Mouse (Mus musculus) cerebellum, adult 2 months (tissue): ENCODE measurements around the gene Tdp1. TPM values are rescaled to one million over a fixed set of nuclear protein-coding genes. Genes with fewer than 3 reads are reported as not detected.
"Not testable (repeated sequence)": the region's sequence is repeated elsewhere in the genome, so short reads cannot be mapped to it uniquely, and the experiment has no call there.

Experiments used
- DNase-seq, 2 experiments: peaks; one replicate each; pipeline ENCODE4 v3.0.0; 2021
- H3K27ac ChIP-seq: fragments of 200-500 bp; 2 replicates; pipeline ENCODE4 v1.5.1; 2012; ENCODE audit warnings: low read length, control low read depth, inconsistent platforms; ENCODE audit not compliant: insufficient read depth
- H3K27me3 ChIP-seq: fragments of 200-500 bp; 2 replicates; pipeline ENCODE4 v1.6.1; 2012; ENCODE audit warnings: inconsistent platforms, mild to moderate bottlenecking, low read length, moderate library complexity; ENCODE audit not compliant: control insufficient read depth, insufficient read depth
- H3K4me1 ChIP-seq: fragments of 200-500 bp; 2 replicates; pipeline ENCODE4 v1.6.1; 2011; ENCODE audit warnings: low read length; ENCODE audit not compliant: control insufficient read depth, insufficient read depth
- H3K4me3 ChIP-seq: fragments of 200-500 bp; replicated peaks from 2 replicates; pipeline ENCODE3; 2011; ENCODE audit warnings: mild to moderate bottlenecking, low read depth, low read length, control low read depth; ENCODE audit not compliant: insufficient read depth
- CTCF ChIP-seq: fragments of 200-500 bp; IDR thresholded peaks from 2 replicates; pipeline ENCODE4 v1.5.1; 2011; ENCODE audit warnings: low read depth, mild to moderate bottlenecking, control low read depth, low read length, moderate library complexity, borderline replicate concordance; ENCODE audit not compliant: insufficient read depth
- POLR2A ChIP-seq: fragments of 200-500 bp; IDR thresholded peaks from 2 replicates; pipeline ENCODE4 v1.6.1; 2011; ENCODE audit warnings: low read length, control low read depth, borderline replicate concordance; ENCODE audit not compliant: insufficient read depth
- WGBS: fragments of 180-500 bp; shearing (Covaris S2); methylation state at CpG from one replicate; pipeline ENCODE4 v1.1.7; 2018; 5-methylcytosine and 5-hydroxymethylcytosine counted together
- polyA plus RNA-seq: library from polyadenylated mRNA; depleted of rRNA; stranded (reverse); fragments of >200 nt; gene quantifications from 2 replicates; pipeline ENCODE4 v1.2.3, GENCODE M21; 2012

Tdp1 gene
- polyA plus RNA-seq, 1 experiment = 20.7 TPM

GRCm38 (mm10) chr12:99965203-99966115, 81.1 kb downstream of the Tdp1 start:
- under 1% methylated on average over 77 of the region's 77 CpGs for WGBS

GRCm38 (mm10) chr12:99966116-99966770, 81.9 kb downstream of the Tdp1 start:
- DNase-seq = no peak
- H3K27ac ChIP-seq = no peak overlapping the region
- no peak for TF ChIP-seq POLR2A
- TF ChIP-seq CTCF = no peak
- 10% methylated on average over 25 of the region's 25 CpGs for WGBS
- no peaks in the 10 kb centered on the region for H3K27me3 ChIP-seq
- peak overlapping the region; percentile 37 for H3K4me3 ChIP-seq
- peaks cover 4% of the 10 kb centered on the region; the same call in 1 of the 2 replicates for H3K4me1 ChIP-seq

More at GRCm38 (mm10) chr12:99965203-99966115, 81.1 kb downstream of the Tdp1 start:
- Histone ChIP-seq H3K4me3 (peak overlapping the region; percentile 37), H3K27me3 (no peaks in the 10 kb centered on the region), H3K27ac (no peak overlapping the region), H3K4me1 (peaks cover 4% of the 10 kb centered on the region; the same call in 1 of the 2 replicates)
- TF ChIP-seq POLR2A (no peak), CTCF (no peak)
- DNase-seq = peak; percentile 23 to 36

DNA sequence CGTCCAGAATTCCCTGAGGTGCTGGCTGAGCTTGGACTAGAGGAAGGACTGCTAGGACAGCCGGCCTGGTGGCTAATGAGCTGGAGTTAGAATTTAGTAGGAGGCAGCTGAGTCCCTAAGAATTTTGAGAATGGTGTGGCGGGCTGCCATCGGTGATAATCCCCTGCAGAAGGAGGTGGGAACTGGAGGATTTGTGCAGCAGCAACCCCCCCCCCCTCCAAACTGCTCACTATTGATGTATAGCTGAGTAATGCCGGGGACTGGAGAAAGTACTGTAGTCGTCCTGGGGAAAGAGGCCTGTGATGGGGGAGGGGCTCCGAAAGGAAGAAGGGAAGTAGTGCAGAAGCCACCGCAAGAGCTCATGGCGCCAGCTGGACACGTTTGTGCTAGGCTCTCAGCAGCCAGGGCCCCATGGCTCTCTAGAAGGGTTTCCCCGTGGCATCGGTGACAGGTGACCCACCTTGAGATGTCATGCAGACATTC, 82.6 kb downstream of the Tdp1 start:
- no peak for TF ChIP-seq POLR2A
- H3K27ac ChIP-seq = no peak overlapping the region
- H3K4me1 ChIP-seq = peaks cover 4% of the 10 kb centered on the region; the same call in 1 of the 2 replicates
- DNase-seq = no peak
- 20% methylated on average over 12 of the region's 12 CpGs for WGBS
- H3K27me3 ChIP-seq = no peaks in the 10 kb centered on the region
- no peak overlapping the region for H3K4me3 ChIP-seq

- Histone ChIP-seq H3K27me3 (no peaks in the 10 kb centered on the region), H3K4me1 (no peaks in the 10 kb centered on the region), H3K27ac (no peak overlapping the region), H3K4me3 (no peak overlapping the region)
- TF ChIP-seq POLR2A (no peak), CTCF (no peak)
- DNase-seq = no peak
- WGBS = 56% methylated on average over 4 of the region's 4 CpGs
These were observed 85.6 kb downstream of the Tdp1 start for GRCm38 (mm10) chr12:99969906-99970305.

DNA sequence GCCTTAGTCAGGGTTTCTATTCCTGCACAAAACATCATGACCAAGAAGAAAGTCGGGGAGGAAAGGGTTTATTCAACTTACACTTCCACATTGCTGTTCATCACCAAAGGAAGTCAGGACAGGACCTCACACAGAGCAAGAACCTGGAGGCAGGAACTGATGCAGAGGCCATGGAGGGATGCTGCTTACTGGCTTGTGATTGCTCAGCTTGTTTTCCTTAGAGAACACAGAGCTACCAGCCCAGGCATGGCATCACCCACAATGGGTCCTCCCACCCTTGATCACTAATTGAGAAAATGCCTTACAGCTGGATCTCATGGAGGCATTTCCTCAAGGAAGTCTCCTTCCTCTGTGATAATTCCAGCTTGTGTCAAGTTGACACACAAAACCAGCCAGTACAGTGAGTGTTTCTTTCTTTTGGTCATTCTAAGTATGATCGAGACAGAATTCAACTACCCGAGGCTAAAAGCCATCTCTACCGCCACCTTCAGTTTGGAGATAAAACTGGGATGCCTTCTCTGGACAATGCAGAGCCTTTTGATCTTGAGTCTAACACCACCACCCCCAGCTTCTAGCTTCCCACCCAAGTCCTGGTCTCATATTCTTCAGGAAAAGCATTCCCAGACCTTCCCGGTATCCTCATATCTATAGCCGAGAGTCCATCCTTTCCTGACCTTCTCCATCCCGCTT, 87.0 kb downstream of the Tdp1 start:
- H3K27ac ChIP-seq, DNase-seq, H3K4me1 ChIP-seq, H3K4me3 ChIP-seq, H3K27me3 ChIP-seq: not testable (repeated sequence)
- 81% methylated on average over 7 of the region's 7 CpGs for WGBS

- Histone ChIP-seq H3K4me1 (no peaks in the 10 kb centered on the region), H3K27ac (no peak overlapping the region), H3K27me3 (no peaks in the 10 kb centered on the region), H3K4me3 (no peak overlapping the region)
- WGBS = 73% methylated on average over 7 of the region's 7 CpGs
- DNase-seq = no peak
- TF ChIP-seq CTCF (no peak), POLR2A (no peak)
These were observed 88.5 kb downstream of the Tdp1 start for GRCm38 (mm10) chr12:99972825-99973224.

- Histone ChIP-seq H3K27ac (no peak overlapping the region), H3K4me3 (no peak overlapping the region), H3K4me1 (no peaks in the 10 kb centered on the region), H3K27me3 (no peaks in the 10 kb centered on the region)
- TF ChIP-seq POLR2A = no peak
- no peak for TF ChIP-seq CTCF
- WGBS = 84% methylated on average over 1 of the region's 1 CpGs
- no peak for DNase-seq
These were observed 89.3 kb downstream of the Tdp1 start for GRCm38 (mm10) chr12:99973659-99974058.
